ENCODE assay signal across 23 mouse cellular contexts in the genomic region with DNA sequence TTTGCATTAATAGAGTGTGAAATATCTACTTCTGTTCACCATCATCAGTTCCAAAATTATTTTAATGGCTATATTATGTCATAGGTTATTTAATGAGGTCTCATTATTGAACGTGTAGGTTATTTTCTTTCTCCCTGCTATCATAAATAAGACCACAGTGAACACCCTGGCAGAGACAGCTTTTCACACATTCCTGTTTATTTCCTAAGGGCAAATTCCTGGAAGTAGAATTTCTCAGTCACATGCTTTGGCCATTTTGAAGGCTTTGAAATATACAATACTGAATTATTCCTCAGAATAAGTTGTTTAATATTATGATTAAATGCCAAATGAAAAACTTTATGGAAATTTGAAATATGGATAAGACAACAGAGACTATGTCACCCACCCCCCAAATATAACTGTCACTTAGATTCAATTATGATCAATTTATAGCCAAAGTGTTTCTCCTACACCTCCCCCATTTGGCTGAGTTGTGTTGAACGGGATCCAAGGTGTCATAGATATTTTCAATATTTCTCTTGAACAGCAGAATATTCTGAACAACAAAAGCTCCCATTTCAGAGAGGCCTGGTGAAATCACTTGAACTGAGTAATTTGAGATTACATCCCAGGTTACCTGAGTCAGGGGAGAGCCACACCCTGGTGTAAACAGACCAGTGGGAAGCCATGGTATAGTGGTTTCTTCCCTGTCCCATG.
"Had no signal": no experiment of that assay in that cellular context is flagged by ENCODE, and none has a peak within 500 bp of the region (broad histone marks: within the 10 kb centered on the region; RNA-seq: fewer than 3 reads in every experiment).

No protein-coding gene starts in this region.

- H3K4me1 ChIP-seq: liver, embryonic 12.5 days; liver, embryonic 15.5 days; midbrain, embryonic 12.5 days; midbrain, embryonic 15.5 days; neural tube, embryonic 12.5 days; neural tube, embryonic 15.5 days had no signal

- H3K9me3 ChIP-seq: limb, embryonic 10.5 days; limb, embryonic 13.5 days; liver, embryonic 12.5 days; liver, embryonic 15.5 days; midbrain, embryonic 12.5 days; midbrain, embryonic 15.5 days; neural tube, embryonic 12.5 days; neural tube, embryonic 15.5 days had no signal

- H3K27me3 ChIP-seq: limb, embryonic 13.5 days; liver, embryonic 12.5 days; liver, embryonic 15.5 days; midbrain, embryonic 12.5 days; midbrain, embryonic 15.5 days; neural tube, embryonic 12.5 days; neural tube, embryonic 15.5 days had no signal

- H3K4me2 ChIP-seq: limb, embryonic 13.5 days; liver, embryonic 12.5 days; liver, embryonic 15.5 days; midbrain, embryonic 12.5 days; midbrain, embryonic 15.5 days; neural tube, embryonic 12.5 days; neural tube, embryonic 15.5 days had no signal

- ATAC-seq: intestine, postnatal 0 days; liver, embryonic 12.5 days; midbrain, embryonic 15.5 days had no signal

- DNase-seq: kidney, adult 2 months; kidney, postnatal 25 days; layer of hippocampus, adult 9-11 months; liver; right cerebral cortex, adult 18-20 months; right cerebral cortex, postnatal 14 days; right cerebral cortex, postnatal 4 days; thymus, adult 2 months; thymus, postnatal 14 days; thymus, postnatal 4 days had no signal

- H3K36me3 ChIP-seq: limb, embryonic 10.5 days; limb, embryonic 13.5 days; liver, embryonic 12.5 days; liver, embryonic 15.5 days; midbrain, embryonic 12.5 days; midbrain, embryonic 15.5 days; neural tube, embryonic 12.5 days; neural tube, embryonic 15.5 days had no signal

- H3K27ac ChIP-seq: kidney, postnatal 0 days; layer of hippocampus, adult 2 months; limb, embryonic 10.5 days; limb, embryonic 13.5 days; liver, embryonic 12.5 days; liver, embryonic 15.5 days; macrophage; midbrain, embryonic 12.5 days; midbrain, embryonic 15.5 days; neural tube, embryonic 12.5 days; neural tube, embryonic 15.5 days; stomach, postnatal 0 days had no signal

- H3K9ac ChIP-seq: limb, embryonic 13.5 days; liver, embryonic 12.5 days; liver, embryonic 15.5 days; midbrain, embryonic 12.5 days; midbrain, embryonic 15.5 days; neural tube, embryonic 12.5 days; neural tube, embryonic 15.5 days had no signal

- H3K4me3 ChIP-seq: layer of hippocampus, adult 2 months; limb, embryonic 10.5 days; limb, embryonic 13.5 days; liver, embryonic 12.5 days; liver, embryonic 15.5 days; midbrain, embryonic 12.5 days; midbrain, embryonic 15.5 days; neural tube, embryonic 12.5 days; neural tube, embryonic 15.5 days had no signal
